Mouse (Mus musculus) CD4-positive, CD25-positive, alpha-beta regulatory T cell, adult 2 months (primary cell): ENCODE results near the gene Hivep3.

Source experiments
- DNase-seq: peaks from one replicate; pipeline ENCODE4 v3.0.0-alpha.2; 2012; ENCODE audit warnings: low read depth, low spot score

Gene Hivep3

DNA sequence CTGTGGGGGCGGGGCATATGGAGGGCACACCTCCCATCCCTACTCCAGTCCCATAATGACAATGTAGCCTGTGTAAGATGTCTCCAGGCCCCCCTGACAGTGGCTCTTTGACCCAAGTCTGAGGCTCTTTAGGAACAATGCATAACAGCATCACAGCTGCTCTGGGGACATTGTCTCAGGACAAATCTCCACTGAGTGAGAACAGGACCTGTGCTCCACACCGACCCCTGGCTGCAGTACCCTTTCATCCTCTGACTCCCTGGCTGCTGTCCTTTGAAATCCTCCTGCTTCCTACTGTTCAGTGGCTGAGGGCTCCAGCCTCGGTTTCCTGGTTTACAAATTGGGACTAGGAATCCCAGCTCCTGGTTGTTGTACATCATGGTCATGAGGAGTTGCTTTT is 269.4 kb downstream of the Hivep3 start:
- DNase-seq: no peak

DNA sequence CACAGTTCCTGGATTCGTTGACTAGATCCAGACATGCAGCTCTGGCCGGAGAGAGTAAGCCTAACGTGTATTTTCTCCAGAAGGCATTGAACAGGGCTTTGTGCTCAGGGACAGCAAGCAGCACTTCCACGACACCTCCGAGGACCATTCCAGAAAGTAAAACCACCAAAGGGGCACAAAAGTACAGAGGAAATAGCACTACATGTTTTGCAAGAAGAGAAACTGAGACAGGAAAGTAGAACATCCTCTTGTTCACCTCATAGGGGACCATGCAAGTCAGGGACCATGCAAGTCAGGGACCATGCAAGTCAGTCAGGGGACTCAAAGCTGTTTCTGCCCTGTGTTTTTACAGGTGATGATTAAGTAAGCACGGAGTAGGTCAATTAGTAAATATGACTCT is 272.5 kb downstream of the Hivep3 start:
- DNase-seq: no peak

DNA sequence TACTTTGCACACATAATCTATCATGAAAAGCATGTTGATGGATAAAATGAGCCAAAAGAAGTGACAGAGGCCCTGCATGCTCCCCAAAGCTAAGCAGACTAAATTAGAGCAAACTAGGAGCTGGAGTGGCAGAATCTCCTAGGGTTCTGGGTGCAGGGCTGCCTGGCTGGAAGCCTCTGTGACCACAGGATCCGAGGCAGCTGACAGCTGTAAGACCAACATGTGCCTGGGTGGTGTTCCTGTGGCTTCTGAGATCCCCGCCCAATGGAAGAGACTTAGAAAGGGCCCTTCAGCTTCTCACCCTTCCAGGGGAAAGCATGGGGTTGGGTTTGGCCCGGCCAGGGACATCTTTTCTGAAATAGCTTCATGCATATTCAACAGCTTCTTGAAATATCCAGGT is 274.3 kb downstream of the Hivep3 start:
- no peak for DNase-seq

DNA sequence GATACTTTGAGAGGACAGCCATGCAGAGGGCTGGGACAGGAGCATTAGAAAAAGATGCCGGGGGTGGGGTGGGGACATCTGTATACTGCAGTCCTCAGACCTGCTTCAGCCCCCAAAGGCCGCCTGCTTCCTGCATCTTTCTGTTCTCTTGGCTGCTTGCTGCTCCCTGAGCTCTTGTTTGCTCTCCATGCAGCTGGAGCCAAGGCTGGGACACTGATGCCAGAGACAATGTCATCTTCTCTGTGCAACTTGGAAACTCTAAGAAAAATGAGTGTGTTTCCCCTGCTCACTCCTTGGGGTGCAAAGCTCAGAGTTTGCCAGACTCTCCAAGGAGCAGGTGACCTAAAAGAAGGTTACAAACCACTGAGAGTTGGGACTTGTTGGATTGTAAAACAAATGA is 275.6 kb downstream of the Hivep3 start:
- no peak for DNase-seq

DNA sequence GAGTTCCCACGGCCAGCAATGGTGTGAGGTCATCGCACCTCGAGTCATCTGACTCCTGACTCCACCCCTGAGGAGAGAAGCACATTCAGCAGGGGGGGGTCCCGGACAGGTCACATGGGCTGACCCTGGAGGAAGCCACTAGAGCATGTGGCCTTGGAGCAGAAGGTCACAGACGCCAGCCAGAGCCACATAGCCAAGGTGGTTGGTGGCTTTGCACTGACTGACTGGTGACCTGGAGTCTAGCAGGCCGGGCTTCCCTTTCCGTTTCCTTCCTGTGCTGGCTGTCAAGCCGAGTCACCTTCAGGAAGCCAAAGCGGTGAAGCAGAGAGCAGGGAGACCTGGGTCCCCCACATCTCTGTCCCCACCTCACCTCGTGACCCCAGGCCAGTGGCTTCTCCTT is 278.2 kb downstream of the Hivep3 start:
- no peak for DNase-seq

DNA sequence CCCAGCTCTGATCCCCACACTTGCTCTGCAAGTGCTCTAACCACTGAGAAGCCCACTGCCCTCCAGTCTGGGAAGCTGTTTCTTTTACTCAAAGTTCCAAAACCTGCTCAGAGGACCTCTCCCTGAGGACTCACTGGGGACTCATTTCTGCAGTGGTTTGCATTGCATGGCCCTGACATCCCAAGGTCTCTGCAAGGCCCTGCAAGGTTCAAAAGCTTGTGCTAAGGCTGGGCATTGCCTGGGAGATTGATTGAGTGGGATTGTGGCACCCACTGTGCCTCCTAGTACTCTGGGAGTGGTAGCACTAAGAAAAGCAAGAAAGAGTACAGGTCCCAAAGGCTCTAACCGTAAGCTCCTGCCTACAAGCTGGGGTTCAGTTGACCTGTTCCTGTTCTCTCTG is 279.3 kb downstream of the Hivep3 start:
- no peak for DNase-seq

DNA sequence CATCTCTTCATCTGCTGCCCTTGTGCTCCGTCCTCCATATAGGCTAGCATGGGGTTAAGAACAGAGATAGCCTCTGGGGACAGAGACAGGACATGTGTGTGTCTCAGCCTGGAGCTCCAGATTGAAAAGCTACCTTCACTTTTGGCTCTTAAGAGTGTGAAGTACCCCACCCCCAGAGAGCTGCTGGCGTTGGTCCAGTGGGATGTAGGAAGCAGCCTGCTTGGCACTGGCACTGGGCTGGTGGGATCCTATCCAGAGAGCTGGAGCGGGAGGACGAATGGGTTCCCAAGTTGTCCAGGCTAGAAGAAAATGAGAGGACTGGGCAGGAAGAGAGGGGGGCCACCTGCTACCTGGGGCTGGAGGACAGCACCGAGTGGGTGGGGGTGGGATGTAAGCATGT is 284.8 kb downstream of the Hivep3 start:
- no peak for DNase-seq

DNA sequence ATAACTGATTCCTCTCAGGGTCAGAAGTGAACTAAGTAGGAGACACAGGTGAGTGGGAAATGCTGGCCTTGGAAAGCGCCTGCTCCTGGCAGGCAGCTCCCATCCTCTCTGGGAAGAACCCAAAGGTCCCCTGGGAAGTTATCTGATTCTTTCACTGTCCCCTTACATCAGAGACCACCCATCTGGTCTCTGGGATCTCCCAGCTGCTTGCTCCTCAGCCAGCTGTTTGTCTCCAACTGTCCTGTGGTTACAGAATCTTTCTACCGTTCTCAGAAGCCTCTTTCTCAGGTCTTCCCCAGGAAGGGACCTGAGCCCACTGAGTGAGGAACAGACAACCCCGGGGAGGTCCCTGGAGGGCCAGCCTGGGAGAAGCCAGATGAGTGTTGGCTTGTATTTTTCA is 288.8 kb downstream of the Hivep3 start:
- DNase-seq: no peak

DNA sequence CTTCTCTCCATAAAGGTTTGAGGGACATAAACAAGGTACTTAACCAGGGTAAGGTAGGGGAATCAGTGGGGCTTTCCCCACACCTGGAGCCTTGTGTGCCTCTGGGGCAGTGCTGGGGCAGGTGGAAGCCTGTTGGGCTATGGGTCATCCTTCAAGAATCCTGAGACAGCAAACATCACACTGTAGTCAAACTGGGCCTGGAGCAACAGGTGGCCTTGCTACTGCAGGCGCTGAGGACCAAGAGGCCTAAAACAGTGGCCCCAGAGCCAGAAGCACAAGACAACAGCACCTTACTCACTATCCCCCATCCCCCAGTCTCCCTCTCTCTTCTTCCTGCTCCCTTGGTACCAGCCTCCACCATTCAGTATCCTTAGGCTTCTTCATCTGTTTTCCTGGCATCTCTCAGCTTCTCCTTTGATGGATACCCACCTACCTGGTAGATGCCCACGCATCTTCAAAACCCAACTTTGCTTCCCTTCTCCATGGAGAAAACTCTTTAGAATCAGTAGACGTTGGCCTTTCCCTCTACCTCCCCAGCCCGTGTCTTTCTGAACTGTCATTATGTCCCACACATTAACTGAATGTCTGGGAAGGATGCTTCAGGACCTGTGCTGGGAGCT is 289.7 kb downstream of the Hivep3 start:
- no peak for DNase-seq

DNA sequence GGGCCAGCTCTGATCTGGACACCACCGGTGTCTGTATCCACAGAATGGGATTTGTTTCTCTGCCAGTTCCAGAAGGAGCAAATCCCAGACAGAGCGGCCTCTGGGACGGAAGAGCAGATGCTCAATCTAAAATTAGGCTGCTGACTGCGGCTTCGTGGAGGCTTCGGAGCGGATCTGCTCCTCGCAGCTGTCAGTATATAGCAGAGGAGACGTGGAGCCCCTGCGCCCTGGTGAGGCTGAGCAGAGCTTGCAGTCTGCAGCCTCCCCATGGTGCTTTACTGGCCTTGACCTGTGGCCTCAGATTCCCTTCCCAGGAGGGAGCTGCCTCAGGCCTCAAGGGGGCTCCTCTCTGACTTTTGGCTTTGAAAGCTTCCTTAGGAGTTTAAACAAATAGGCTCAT is 290.5 kb downstream of the Hivep3 start:
- no peak for DNase-seq

DNA sequence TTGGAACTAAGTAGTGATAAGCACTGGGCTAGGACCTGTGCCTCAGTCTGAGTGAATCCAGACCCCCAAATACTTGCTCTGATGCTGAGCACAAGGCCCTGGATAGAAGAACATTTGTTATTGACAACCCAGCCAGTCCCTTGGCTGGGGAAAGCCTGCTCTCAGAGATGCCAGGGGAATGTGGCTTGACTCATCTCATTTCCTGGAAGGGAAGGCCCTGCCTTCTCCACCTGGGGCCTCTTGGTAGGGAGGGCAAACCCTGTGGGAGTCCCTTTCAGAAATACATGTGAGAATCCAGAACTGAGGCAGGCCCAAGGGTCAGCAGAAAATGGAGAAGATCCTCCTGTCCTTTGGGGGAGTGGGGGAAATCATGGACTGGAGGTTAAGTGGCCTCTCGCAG is 294.1 kb downstream of the Hivep3 start:
- DNase-seq: no peak

DNA sequence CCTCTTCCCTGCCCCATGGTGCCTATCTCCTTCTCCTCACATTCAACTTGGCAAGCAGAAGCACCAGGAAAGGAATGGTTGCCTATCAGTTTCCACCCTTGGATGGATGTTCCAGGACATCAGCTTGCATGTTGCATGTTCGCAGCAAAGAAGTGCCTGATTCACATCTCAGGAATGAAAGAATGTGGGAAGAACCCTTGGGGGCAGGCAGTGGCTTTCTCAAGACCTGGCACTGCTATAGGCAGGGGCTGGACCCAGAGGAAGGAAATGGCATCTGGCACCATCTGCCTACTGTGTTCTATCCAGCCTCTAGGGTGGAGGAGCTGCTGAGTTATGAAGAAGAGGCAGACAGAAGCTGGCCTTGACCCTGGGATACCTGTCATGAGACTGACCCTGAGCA is 296.4 kb downstream of the Hivep3 start:
- DNase-seq: no peak

DNA sequence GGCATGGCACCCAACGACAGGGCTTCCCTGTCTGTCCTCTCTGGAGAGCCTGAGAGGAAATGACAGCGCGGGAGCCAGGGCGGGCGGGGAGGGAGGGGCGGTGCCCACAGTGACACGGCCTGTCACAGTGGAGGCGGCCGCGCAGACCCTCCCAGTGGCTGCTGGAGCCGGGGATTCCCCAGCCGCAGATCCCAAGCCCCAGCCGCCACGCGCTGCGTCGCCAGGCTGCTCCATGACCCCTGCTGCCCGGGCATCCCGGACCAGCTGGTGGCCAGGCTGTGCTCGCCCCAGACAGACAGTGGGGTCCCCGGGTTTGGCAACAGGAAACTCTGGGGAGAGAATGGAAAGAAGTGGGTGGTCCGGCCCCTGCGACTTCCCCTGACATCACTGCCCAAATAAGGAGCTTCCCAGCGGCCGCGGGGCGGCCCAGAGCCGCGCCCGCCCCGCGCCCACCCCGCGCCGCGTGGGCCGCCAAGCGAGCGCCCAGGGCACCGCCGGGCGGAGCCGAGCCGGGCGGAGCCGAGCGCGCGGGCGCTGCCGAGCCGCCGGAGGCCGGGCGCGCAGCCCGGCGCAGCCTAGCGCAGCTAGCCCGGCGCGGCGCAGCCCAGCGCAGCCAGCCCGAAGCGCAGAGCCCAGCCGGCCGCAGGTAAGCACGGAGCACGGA is 298.9 kb downstream of the Hivep3 start:
- DNase-seq: peak; percentile 85

DNA sequence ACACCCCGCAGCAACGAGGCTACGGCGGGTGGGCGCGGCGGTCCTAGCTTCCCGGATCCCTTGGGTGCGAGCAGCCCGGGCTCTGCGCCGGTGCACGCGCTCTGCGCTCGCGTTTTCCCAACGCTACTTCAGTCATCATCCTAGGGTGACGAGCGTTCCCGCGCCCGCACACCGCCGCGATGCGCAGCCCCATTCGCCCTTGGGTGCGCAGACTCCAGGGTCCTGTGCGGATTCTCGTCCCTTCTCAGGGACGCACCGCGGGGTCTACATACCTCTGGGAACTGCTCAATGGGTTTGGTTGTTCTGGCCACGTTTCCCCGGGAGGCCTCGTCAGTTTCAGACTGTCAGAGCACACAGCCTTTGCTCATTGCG is 299.4 kb downstream of the Hivep3 start:
- DNase-seq: no peak

DNA sequence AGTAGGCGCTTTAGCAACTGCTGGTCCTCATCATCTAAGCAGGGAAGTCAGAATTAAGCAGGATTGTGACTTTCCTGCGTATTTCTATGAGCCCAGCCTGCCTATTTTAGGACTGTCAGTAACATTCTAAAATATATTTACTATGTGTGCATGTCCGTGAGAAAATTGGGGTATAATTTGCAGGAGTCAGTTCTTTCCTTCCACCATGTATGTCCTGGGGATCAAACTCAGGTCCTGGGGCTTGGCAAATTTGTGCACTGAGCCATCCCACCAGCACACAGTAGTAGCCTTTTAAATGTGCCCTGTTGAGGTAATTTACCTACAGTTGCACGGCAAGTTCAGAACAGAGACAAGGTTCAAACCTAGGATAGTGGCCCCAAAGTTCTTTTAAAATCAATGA is 302.7 kb downstream of the Hivep3 start:
- DNase-seq: no peak

DNA sequence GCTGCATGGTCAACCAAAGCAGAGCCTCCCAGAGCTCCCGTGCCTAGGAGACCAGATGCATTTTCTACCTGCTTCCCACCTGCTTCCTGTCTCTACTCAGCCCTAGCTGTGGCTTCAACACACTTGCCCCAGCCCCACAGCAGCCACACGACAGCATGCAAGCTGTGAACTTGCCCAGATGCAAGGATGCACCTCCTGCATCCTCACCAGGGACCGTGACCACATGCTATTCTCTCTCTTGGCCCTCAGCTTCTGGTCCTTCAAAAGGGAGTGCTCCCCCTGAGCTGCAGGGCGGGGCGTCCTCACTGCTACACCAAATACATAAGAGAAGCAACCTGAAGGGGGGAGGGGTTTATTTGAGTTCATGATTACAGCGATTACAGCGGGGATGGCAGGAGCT is 303.4 kb downstream of the Hivep3 start:
- DNase-seq: peak; percentile 58

DNA sequence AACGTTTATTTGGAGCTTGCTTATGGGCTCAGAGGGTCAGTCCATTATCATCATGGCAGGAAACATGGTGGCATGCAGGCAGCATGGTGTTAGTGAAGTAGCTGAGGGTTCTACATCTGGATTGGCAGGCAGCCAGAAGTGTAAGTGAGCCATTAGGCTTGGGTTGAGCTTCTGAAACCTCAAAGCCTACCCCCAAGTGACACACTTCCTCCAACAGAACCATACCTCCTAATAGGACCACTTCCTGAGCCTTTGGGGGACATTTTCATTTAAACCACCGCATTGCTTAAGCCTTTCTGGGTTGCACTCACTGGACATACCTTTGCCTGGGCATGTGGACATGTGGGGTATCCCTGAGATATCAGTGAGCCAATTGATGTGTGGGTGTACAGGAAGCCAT is 307.9 kb downstream of the Hivep3 start:
- DNase-seq: no peak

DNA sequence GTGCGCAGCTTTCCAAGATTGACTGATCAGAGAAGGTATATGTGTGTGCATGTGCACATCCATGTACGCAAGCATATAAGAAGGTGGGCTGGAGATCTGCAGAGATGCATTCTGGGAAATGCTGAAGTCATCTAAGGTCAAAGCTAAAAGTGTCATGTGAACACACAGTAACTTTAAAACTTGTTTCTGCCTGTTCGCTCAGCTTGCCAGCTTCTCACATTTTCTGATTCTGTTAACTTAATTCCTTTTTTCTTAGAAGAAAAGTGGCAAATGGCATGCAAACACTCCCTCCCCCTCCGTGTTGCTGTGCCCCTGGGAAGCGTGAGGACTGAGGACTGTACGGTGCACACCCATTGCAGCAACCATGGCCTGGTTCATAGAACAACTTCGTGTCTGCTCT is 308.9 kb downstream of the Hivep3 start:
- DNase-seq: no peak

DNA sequence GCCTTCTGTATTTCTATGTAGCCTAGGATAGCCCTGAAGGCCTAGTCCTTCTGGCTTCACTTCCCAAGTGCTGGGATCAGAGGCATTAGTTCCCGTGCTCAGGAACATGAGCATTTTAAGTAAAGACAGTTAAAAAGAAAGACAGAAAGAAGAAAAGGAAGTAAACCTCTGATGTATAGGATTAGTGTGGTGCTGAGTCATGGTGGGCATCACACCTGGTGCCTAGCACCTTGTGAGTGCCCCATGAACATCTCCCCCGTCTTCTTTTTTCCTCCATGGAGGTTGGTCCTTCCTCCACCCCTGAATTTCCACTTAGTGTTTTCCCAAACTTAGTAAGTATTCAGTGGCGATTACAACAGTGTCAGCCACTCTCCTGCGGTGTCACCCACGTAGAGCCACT is 311.0 kb downstream of the Hivep3 start:
- no peak for DNase-seq

DNA sequence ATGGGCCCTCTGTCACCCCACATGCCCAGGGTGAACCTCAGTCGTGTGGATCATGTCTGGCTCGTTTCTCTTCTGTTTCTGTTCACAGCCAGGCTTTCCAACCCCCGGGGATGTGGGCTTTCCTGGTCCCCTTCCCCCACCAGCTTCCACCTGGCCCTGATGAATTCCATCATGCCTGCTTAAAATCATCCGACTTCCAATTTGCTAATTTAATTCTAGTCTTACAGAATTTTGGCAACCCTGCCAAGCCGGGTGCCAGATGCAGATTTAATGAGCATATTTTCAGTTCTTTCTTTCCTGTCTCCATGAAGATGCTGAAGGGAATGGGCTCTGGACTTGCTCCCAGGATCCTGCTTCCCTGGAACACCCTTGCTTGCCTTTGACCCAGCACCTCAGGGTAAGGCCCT is 311.6 kb downstream of the Hivep3 start:
- DNase-seq: no peak

DNA sequence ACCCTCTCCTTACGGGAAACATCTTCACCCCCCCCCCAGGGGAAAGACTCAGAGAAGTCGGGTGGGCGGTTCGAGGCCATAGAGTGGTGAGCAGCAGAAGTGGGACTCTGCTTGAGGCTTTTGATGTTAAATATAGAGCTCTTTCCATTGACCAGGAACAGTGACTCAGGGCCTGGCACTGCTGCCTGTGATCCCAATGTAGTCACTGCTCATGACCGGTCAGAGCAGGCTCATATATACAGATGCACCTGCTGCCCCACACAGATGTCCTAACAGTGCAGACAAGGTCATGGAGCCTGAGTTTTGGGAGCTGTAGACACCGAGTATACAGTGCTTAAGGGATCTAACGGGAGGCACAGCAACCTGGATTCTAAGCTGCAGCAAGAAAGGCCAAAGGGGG is 312.3 kb downstream of the Hivep3 start:
- DNase-seq: no peak

DNA sequence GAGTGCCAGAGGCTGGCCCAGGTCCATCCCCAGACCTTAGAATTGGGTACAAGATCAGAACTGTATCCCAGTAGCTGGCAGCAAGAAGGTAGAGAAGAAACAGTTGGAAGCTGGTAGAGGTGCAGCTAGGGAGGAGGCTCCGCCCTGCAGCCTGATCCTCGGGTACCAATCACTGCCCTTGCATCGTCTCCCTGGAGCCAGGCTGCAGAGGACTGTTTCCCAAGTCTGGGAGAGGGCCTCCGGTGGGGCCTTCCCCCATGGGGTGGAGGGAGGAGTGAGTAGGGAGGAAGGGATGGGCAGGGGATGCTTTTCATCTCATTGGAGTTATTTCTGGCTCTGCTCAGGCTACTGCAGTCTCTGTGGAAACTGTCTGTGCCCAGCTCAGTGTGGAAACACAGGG is 313.5 kb downstream of the Hivep3 start:
- DNase-seq: no peak

DNA sequence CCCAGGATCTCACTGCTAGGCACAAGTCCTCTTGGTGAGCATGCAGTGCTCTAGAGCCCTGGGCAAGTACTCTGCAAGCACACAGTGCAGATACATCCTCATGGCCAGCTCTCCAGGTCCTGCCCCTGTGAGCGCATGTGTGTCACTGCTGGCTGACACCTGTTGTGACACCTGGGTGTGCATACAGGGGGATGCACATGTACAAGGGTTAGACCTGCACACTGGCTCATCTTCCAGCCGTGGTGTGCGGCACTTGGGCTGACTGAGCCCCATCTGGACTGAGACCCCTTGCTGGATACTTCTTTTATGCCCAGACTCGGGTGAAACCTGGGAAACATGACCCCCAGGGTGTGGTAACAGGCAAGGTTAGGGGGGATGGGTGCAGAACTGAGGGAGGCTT is 314.7 kb downstream of the Hivep3 start:
- DNase-seq: no peak

DNA sequence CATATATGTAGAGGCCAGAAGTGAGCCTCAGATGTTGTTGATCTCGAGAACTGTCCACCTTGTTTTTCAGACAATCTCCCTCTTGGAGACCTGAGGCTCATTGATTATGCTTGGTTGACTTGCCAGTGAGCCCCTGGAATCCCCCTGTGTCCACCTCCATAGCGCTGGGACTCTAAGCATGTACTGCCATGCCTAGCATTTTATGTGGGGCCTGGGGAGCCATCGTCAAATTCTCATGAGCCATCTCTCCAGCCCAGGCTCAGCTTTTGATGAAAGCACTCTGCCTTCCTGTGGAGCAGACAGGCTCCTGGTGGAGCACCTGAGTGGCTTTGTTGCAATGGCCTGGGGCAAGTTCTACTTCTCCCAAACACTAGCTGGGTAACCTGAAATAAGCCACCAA is 316.3 kb downstream of the Hivep3 start:
- DNase-seq: no peak
